Mouse (Mus musculus): Measurements from ENCODE around the gene Ccpg1os. TPM values are rescaled to one million over a fixed set of nuclear protein-coding genes. Genes with fewer than 3 reads are reported as not detected.

Gene Ccpg1os
- polyA plus RNA-seq, 1 experiment from 2014 or later = 2.2 TPM

GRCm38 (mm10) chr9:72969874-72970273 lies 15.3 kb downstream of the Ccpg1os start:
- no peaks in the 10 kb centered on the region for H3K9me3 ChIP-seq (replicated peaks; ENCODE audit: control insufficient read depth, low read length)
- H3K4me1 ChIP-seq (ENCODE audit: control insufficient read depth, low read depth, low read length) = no peaks in the 10 kb centered on the region
- no peak overlapping the region for H3K27ac ChIP-seq (ENCODE audit: low read length)
- no peak overlapping the region for H3K4me2 ChIP-seq (ENCODE audit: low read depth, low read length)
- H3K9ac ChIP-seq (ENCODE audit: low read depth, low read length) = no peak overlapping the region
- 51% methylated on average over 7 of the region's 7 CpGs for WGBS (ENCODE audit: insufficient replicate concordance)
- H3K36me3 ChIP-seq (ENCODE audit: control insufficient read depth, insufficient read depth) = no peaks in the 10 kb centered on the region
- H3K27me3 ChIP-seq (ENCODE audit: control insufficient read depth, insufficient read depth, low read depth, low read length) = no peaks in the 10 kb centered on the region
- ATAC-seq (ENCODE audit: low read depth) = no peak
- H3K4me3 ChIP-seq (ENCODE audit: low read depth, low read length) = no peak overlapping the region

- H3K27ac ChIP-seq (ENCODE audit: low read length) = no peak overlapping the region; the same call in 1 of the 2 replicates
- 17% methylated on average over 11 of the region's 11 CpGs for WGBS (ENCODE audit: insufficient replicate concordance)
- no peaks in the 10 kb centered on the region for H3K9me3 ChIP-seq (replicated peaks; ENCODE audit: control insufficient read depth, low read length)
- no peak overlapping the region for H3K4me3 ChIP-seq (ENCODE audit: low read depth, low read length)
- peak overlapping the region; percentile 28; the same call in 1 of the 2 replicates for H3K4me2 ChIP-seq (ENCODE audit: low read depth, low read length)
- no peak overlapping the region for H3K9ac ChIP-seq (ENCODE audit: low read depth, low read length)
- no peaks in the 10 kb centered on the region for H3K27me3 ChIP-seq (ENCODE audit: control insufficient read depth, insufficient read depth, low read depth, low read length)
- H3K36me3 ChIP-seq (ENCODE audit: control insufficient read depth, insufficient read depth) = no peaks in the 10 kb centered on the region
- no peaks in the 10 kb centered on the region for H3K4me1 ChIP-seq (ENCODE audit: control insufficient read depth, low read depth, low read length)
- peak; percentile 48; the same call in 1 of the 2 replicates for ATAC-seq (ENCODE audit: low read depth)
Observed at GRCm38 (mm10) chr9:72968349-72969061, 16.7 kb downstream of the Ccpg1os start.

- H3K4me2 ChIP-seq (ENCODE audit: low read depth, low read length) = no peak overlapping the region
- H3K4me3 ChIP-seq (ENCODE audit: low read depth, low read length) = no peak overlapping the region
- no peak overlapping the region for H3K27ac ChIP-seq (ENCODE audit: low read length)
- H3K9me3 ChIP-seq (replicated peaks; ENCODE audit: control insufficient read depth, low read length) = no peaks in the 10 kb centered on the region
- H3K4me1 ChIP-seq (ENCODE audit: control insufficient read depth, low read depth, low read length) = peaks cover 4% of the 10 kb centered on the region
- 42% methylated on average over 15 of the region's 15 CpGs for WGBS (ENCODE audit: insufficient replicate concordance)
- H3K36me3 ChIP-seq (ENCODE audit: control insufficient read depth, insufficient read depth) = no peaks in the 10 kb centered on the region
- H3K27me3 ChIP-seq (ENCODE audit: control insufficient read depth, insufficient read depth, low read depth, low read length) = no peaks in the 10 kb centered on the region
- no peak overlapping the region for H3K9ac ChIP-seq (ENCODE audit: low read depth, low read length)
- ATAC-seq (ENCODE audit: low read depth) = no peak
Observed at GRCm38 (mm10) chr9:72961959-72962358, 23.2 kb downstream of the Ccpg1os start.

GRCm38 (mm10) chr9:72961346-72961745 lies 23.8 kb downstream of the Ccpg1os start:
- WGBS (ENCODE audit: insufficient replicate concordance) = 56% methylated on average over 8 of the region's 8 CpGs
- ATAC-seq (ENCODE audit: low read depth) = no peak

GRCm38 (mm10) chr9:72958521-72959450 lies 26.4 kb downstream of the Ccpg1os start, which contains the start of the genes Dyx1c1 and Gm44503:
TSS of gene Dyx1c1 (plus strand) at chr9:72958785.
TSS of gene Gm44503 (plus strand) at chr9:72958852.
- H3K9ac ChIP-seq (ENCODE audit: low read depth, low read length) = peak within 1 kb of the TSS; percentile 24
- peak within 1 kb of the TSS; percentile 60 for H3K4me3 ChIP-seq (ENCODE audit: low read depth, low read length)
- H3K27ac ChIP-seq (ENCODE audit: low read length) = 0 out of 2 replicates have a peak within 1 kb of the TSS, but pooled peaks have one; percentile 12
- H3K4me2 ChIP-seq (ENCODE audit: low read depth, low read length) = peak within 1 kb of the TSS; percentile 53
- peak; percentile 64 for ATAC-seq (ENCODE audit: low read depth)
- H3K27me3 ChIP-seq (ENCODE audit: control insufficient read depth, insufficient read depth, low read depth, low read length) = no peaks in the 10 kb centered on the region
- 3% methylated on average over 43 of the region's 43 CpGs for WGBS (ENCODE audit: insufficient replicate concordance)
- no peaks in the 10 kb centered on the region for H3K36me3 ChIP-seq (ENCODE audit: control insufficient read depth, insufficient read depth)
- H3K4me1 ChIP-seq (ENCODE audit: control insufficient read depth, low read depth, low read length) = peaks cover 4% of the 10 kb centered on the region
- no peaks in the 10 kb centered on the region for H3K9me3 ChIP-seq (replicated peaks; ENCODE audit: control insufficient read depth, low read length)

More at GRCm38 (mm10) chr9:72961346-72961745, 23.8 kb downstream of the Ccpg1os start:
- H3K9ac ChIP-seq (ENCODE audit: low read depth, low read length) = no peak overlapping the region
- H3K9me3 ChIP-seq (replicated peaks; ENCODE audit: control insufficient read depth, low read length) = no peaks in the 10 kb centered on the region
- H3K4me3 ChIP-seq (ENCODE audit: low read depth, low read length) = no peak overlapping the region
- no peak overlapping the region for H3K4me2 ChIP-seq (ENCODE audit: low read depth, low read length)
- H3K27ac ChIP-seq (ENCODE audit: low read length) = no peak overlapping the region
- H3K4me1 ChIP-seq (ENCODE audit: control insufficient read depth, low read depth, low read length) = peaks cover 4% of the 10 kb centered on the region
- H3K36me3 ChIP-seq (ENCODE audit: control insufficient read depth, insufficient read depth) = no peaks in the 10 kb centered on the region
- H3K27me3 ChIP-seq (ENCODE audit: control insufficient read depth, insufficient read depth, low read depth, low read length) = no peaks in the 10 kb centered on the region

GRCm38 (mm10) chr9:72955546-72955945 lies 29.6 kb downstream of the Ccpg1os start:
- Histone ChIP-seq H3K4me3 (ENCODE audit: low read depth, low read length) (no peak overlapping the region), H3K4me1 (ENCODE audit: control insufficient read depth, low read depth, low read length) (peaks cover 4% of the 10 kb centered on the region), H3K9ac (ENCODE audit: low read depth, low read length) (no peak overlapping the region), H3K4me2 (ENCODE audit: low read depth, low read length) (no peak overlapping the region), H3K9me3 (replicated peaks; ENCODE audit: control insufficient read depth, low read length) (no peaks in the 10 kb centered on the region), H3K36me3 (ENCODE audit: control insufficient read depth, insufficient read depth) (no peaks in the 10 kb centered on the region), H3K27ac (ENCODE audit: low read length) (no peak overlapping the region), H3K27me3 (ENCODE audit: control insufficient read depth, insufficient read depth, low read depth, low read length) (no peaks in the 10 kb centered on the region)
- no peak for ATAC-seq (ENCODE audit: low read depth)
- 13% methylated on average over 1 of the region's 1 CpGs for WGBS (ENCODE audit: insufficient replicate concordance)

- Histone ChIP-seq H3K9ac (ENCODE audit: low read depth, low read length) (no peak overlapping the region), H3K27ac (ENCODE audit: low read length) (no peak overlapping the region), H3K36me3 (ENCODE audit: control insufficient read depth, insufficient read depth) (no peaks in the 10 kb centered on the region), H3K4me3 (ENCODE audit: low read depth, low read length) (no peak overlapping the region), H3K27me3 (ENCODE audit: control insufficient read depth, insufficient read depth, low read depth, low read length) (no peaks in the 10 kb centered on the region), H3K9me3 (replicated peaks; ENCODE audit: control insufficient read depth, low read length) (no peaks in the 10 kb centered on the region), H3K4me1 (ENCODE audit: control insufficient read depth, low read depth, low read length) (peaks cover 4% of the 10 kb centered on the region), H3K4me2 (ENCODE audit: low read depth, low read length) (no peak overlapping the region)
- WGBS (ENCODE audit: insufficient replicate concordance) = 43% methylated on average over 2 of the region's 2 CpGs
- ATAC-seq (ENCODE audit: low read depth) = no peak
Observed at GRCm38 (mm10) chr9:72954746-72955145, 30.4 kb downstream of the Ccpg1os start.

GRCm38 (mm10) chr9:72949572-72949971 lies 35.6 kb downstream of the Ccpg1os start:
- H3K27me3 ChIP-seq (ENCODE audit: control insufficient read depth, insufficient read depth, low read depth, low read length) = no peaks in the 10 kb centered on the region
- WGBS (ENCODE audit: insufficient replicate concordance) = 61% methylated on average over 7 of the region's 7 CpGs

More at GRCm38 (mm10) chr9:72949572-72949971, 35.6 kb downstream of the Ccpg1os start:
- Histone ChIP-seq H3K27ac (ENCODE audit: low read length) (no peak overlapping the region), H3K9me3 (replicated peaks; ENCODE audit: control insufficient read depth, low read length) (no peaks in the 10 kb centered on the region), H3K4me1 (ENCODE audit: control insufficient read depth, low read depth, low read length) (no peaks in the 10 kb centered on the region), H3K36me3 (ENCODE audit: control insufficient read depth, insufficient read depth) (no peaks in the 10 kb centered on the region), H3K4me3 (ENCODE audit: low read depth, low read length) (no peak overlapping the region), H3K4me2 (ENCODE audit: low read depth, low read length) (no peak overlapping the region), H3K9ac (ENCODE audit: low read depth, low read length) (no peak overlapping the region)
- no peak for ATAC-seq (ENCODE audit: low read depth)

Measured in liver, embryonic 16.5 days (tissue).